15 mouse cellular contexts compared by ENCODE assay signal in the genomic region with DNA sequence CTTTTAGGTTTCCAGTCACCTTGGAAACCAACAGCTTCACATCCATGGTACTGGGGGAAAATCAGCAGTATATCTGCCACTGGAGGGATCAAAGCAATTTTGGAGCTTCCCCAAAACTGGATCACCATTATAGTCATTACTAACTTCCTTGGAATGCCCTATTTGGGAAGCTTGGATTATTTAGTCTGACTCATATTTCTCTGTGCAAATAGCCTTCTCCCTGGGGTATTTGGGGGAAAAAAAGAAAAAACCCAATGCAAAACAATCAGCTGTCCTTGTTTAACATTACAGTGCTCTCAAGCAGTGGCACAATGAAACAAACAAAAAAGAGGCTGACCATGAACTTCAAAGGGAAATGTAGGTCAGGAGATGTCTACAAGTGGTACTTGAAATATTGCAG.
DNase-seq lines count a peak whose midpoint lies in the region.
"Had no signal": no experiment of that assay in that cellular context is flagged by ENCODE, and none has a peak within 500 bp of the region (broad histone marks: within the 10 kb centered on the region; RNA-seq: fewer than 3 reads in every experiment).

No protein-coding gene starts in this region.

- peak; percentile 14 for DNase-seq in lung, postnatal 10 days
- no peak for DNase-seq in lung, postnatal 14 days
- peak; percentile 40 for DNase-seq in 3134 (ENCODE audit: extremely low read depth, insufficient read length, low spot score)
- peak; percentile 87 for DNase-seq in Muller cell, postnatal 12 days (ENCODE audit: inconsistent ontology term)
- DNase-seq in fibroblast of lung, adult 2 months (ENCODE audit: low read depth), result peak; percentile 25
- no peak for DNase-seq in neural tube, embryonic 10.5 days (ENCODE audit: extremely low spot score, low spot score)
- no peak for DNase-seq in left cerebral cortex, adult 18-20 months (ENCODE audit: low spot score in 2 of 2)
- no peak for DNase-seq in cerebellum, adult 9-11 months
- DNase-seq: adrenal gland, adult 2 months; adrenal gland, postnatal 14 days; cerebellum, adult 11-12 months; cerebellum, adult 8-10 months; cerebellum, postnatal 14 days; gastrocnemius, postnatal 10 days; heart, adult 11 months had no signal

Comparison
In these comparisons a context has a peak if more than half of its experiments do, and no peak if none do; other contexts are left out.
1. DNase-seq: peak in lung, postnatal 10 days (single experiment), 3134 (single experiment), Muller cell, postnatal 12 days (single experiment) and fibroblast of lung, adult 2 months (single experiment); none in lung, postnatal 14 days (single experiment), neural tube, embryonic 10.5 days (single experiment), left cerebral cortex, adult 18-20 months (0 of 2) and cerebellum, adult 9-11 months (single experiment).